Mouse (Mus musculus): ENCODE results near the gene Fbxo10. TPM values are rescaled to one million over a fixed set of nuclear protein-coding genes. Genes with fewer than 3 reads are reported as not detected.
A peak's percentile ranks its signal among the peaks of the same experiment; 100 is the strongest.
"Not testable (repeated sequence)": the region's sequence is repeated elsewhere in the genome, so short reads cannot be mapped to it uniquely, and the experiment has no call there.

The Fbxo10 gene
- polyA plus RNA-seq, 1 experiment from 2014 or later = 19.2 TPM

- ATAC-seq (ENCODE audit: low FRiP score, low read depth); H3K4me3 ChIP-seq; H3K27me3 ChIP-seq; H3K9me3 ChIP-seq; H3K4me2 ChIP-seq (replicated peaks); H3K27ac ChIP-seq; H3K9ac ChIP-seq: not testable (repeated sequence)
- H3K36me3 ChIP-seq = peaks cover 15% of the 10 kb centered on the region
- H3K4me1 ChIP-seq = peaks cover 24% of the 10 kb centered on the region
- 92% methylated on average over 4 of the region's 4 CpGs for WGBS
These were observed 3.4 kb downstream of the Fbxo10 start for GRCm38 (mm10) chr4:45081041-45081440.

DNA sequence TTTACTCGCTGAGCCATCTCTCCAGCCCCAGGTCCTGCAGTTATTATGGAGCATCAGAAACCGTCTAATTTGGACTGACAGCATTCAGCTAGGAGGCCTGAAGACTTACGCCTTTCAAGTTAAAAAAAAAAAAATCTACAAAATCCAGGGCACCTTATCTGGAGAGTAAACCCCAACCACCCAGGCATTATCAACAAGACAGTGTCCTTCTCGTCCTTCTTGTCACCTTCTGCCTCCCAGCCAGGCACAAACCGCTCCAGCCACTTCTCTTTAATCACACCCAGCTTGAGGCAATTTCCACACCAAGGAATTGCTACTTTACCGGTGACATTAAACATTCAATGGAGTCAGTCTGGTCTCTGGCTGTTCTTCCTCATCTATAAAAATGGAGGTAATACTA, 10.9 kb downstream of the Fbxo10 start:
- H3K36me3 ChIP-seq = peaks cover 12% of the 10 kb centered on the region
- WGBS = 61% methylated on average over 6 of the region's 6 CpGs
- no peak overlapping the region for H3K9ac ChIP-seq
- peaks cover 21% of the 10 kb centered on the region for H3K4me1 ChIP-seq
- no peak overlapping the region for H3K4me3 ChIP-seq
- no peak for ATAC-seq (ENCODE audit: low FRiP score, low read depth)
- no peaks in the 10 kb centered on the region for H3K9me3 ChIP-seq
- H3K27ac ChIP-seq = no peak overlapping the region
- H3K4me2 ChIP-seq (replicated peaks) = no peak overlapping the region
- no peaks in the 10 kb centered on the region for H3K27me3 ChIP-seq

GRCm38 (mm10) chr4:45072261-45072973, 12.0 kb downstream of the Fbxo10 start:
- Histone ChIP-seq H3K36me3 (peaks cover 6% of the 10 kb centered on the region; the same call in 1 of the 2 replicates), H3K4me2 (replicated peaks) (no peak overlapping the region), H3K4me3 (no peak overlapping the region), H3K9me3 (no peaks in the 10 kb centered on the region), H3K9ac (no peak overlapping the region), H3K4me1 (peaks cover 21% of the 10 kb centered on the region), H3K27ac (no peak overlapping the region), H3K27me3 (no peaks in the 10 kb centered on the region)
- WGBS = 69% methylated on average over 15 of the region's 15 CpGs
- no peak for ATAC-seq (ENCODE audit: low FRiP score, low read depth)

DNA sequence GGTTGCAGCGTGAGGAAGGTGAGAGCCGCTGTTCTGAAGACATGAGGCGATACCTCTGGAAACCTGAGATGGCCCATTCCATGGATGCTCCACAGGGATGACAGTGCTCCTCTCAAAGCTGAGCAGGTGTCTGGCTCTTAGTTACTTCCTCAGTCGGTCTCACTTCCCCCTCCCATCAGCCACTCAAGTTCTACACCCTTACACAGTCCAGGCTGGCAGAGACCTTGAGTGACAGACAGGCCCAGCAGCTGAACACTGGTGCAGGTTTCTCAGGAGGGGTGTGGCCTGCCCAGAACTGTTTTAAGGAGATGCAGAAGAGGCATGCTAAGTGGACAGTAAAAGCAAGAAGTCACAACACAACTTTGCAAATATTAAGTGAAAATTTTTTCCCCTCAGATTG, 16.7 kb downstream of the Fbxo10 start:
- H3K4me2 ChIP-seq (replicated peaks) = no peak overlapping the region
- peaks cover 6% of the 10 kb centered on the region; the same call in 1 of the 2 replicates for H3K36me3 ChIP-seq
- no peak overlapping the region for H3K27ac ChIP-seq
- WGBS = 84% methylated on average over 4 of the region's 4 CpGs
- no peaks in the 10 kb centered on the region for H3K9me3 ChIP-seq
- no peak overlapping the region for H3K4me3 ChIP-seq
- 0 out of 2 replicates have a peak, but pooled peaks have one; percentile 24 for ATAC-seq (ENCODE audit: low FRiP score, low read depth)
- H3K9ac ChIP-seq = no peak overlapping the region
- H3K27me3 ChIP-seq = no peaks in the 10 kb centered on the region
- H3K4me1 ChIP-seq = peaks cover 9% of the 10 kb centered on the region

- no peak for ATAC-seq (ENCODE audit: low FRiP score, low read depth)
These were observed 18.2 kb downstream of the Fbxo10 start for GRCm38 (mm10) chr4:45066036-45066730.

GRCm38 (mm10) chr4:45064577-45064976, 19.8 kb downstream of the Fbxo10 start:
- H3K9ac ChIP-seq = no peak overlapping the region
- H3K9me3 ChIP-seq = no peaks in the 10 kb centered on the region
- H3K4me3 ChIP-seq = no peak overlapping the region
- peaks cover 30% of the 10 kb centered on the region for H3K36me3 ChIP-seq
- H3K4me2 ChIP-seq (replicated peaks) = no peak overlapping the region
- 72% methylated on average over 2 of the region's 2 CpGs for WGBS
- H3K27ac ChIP-seq = no peak overlapping the region
- peaks cover 8% of the 10 kb centered on the region for H3K4me1 ChIP-seq
- no peak for ATAC-seq (ENCODE audit: low FRiP score, low read depth)
- H3K27me3 ChIP-seq = no peaks in the 10 kb centered on the region

More at GRCm38 (mm10) chr4:45066036-45066730, 18.2 kb downstream of the Fbxo10 start:
- H3K4me3 ChIP-seq = no peak overlapping the region
- H3K27me3 ChIP-seq = no peaks in the 10 kb centered on the region
- no peak overlapping the region for H3K4me2 ChIP-seq (replicated peaks)
- no peak overlapping the region for H3K27ac ChIP-seq
- H3K4me1 ChIP-seq = peaks cover 8% of the 10 kb centered on the region
- 23% methylated on average over 2 of the region's 2 CpGs for WGBS
- no peaks in the 10 kb centered on the region for H3K9me3 ChIP-seq
- peaks cover 14% of the 10 kb centered on the region for H3K36me3 ChIP-seq
- H3K9ac ChIP-seq = no peak overlapping the region

DNA sequence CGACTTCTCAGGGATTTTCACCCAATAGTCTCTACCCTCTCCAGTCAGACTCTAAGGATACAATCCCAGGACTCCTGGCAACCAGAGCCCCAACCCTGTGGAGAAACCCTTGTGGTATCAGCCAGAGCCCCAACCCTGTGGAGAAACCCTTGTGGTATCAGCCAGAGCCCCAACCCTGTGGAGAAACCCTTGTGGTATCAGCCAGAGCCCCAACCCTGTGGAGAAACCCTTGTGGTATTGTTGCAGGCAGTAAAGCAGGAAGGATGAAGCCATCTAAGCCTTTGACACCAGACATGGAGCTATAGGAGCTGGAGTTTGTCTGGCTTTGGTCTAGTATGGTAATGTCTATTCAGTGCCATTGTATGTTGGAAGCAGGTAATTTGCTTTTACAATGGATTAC, 20.6 kb downstream of the Fbxo10 start:
- H3K4me1 ChIP-seq; H3K27ac ChIP-seq; H3K9me3 ChIP-seq; H3K4me2 ChIP-seq (replicated peaks); H3K9ac ChIP-seq; H3K4me3 ChIP-seq; ATAC-seq (ENCODE audit: low FRiP score, low read depth); H3K27me3 ChIP-seq: not testable (repeated sequence)
- peaks cover 37% of the 10 kb centered on the region for H3K36me3 ChIP-seq
- WGBS = 82% methylated on average over 1 of the region's 1 CpGs

DNA sequence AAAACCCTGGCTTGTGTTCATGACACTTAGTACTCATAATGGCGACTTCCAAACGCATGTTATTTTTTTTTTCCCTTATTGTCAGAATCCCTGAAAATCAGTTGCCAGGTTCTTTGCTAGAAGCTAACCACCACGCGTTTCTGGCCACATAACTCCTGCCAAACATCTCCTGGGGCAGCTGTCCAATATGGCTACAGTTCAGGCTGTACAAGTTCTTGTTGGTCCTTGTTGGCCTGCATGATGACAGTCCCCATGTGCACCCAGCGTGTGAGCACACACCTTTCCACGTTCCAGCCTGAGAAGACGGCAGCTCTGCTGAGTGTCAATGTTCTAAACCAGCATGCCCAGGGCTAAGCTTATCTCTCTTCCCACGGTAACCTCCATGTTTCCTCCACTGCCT, 29.0 kb downstream of the Fbxo10 start:
- Histone ChIP-seq H3K9me3 (no peaks in the 10 kb centered on the region), H3K36me3 (peaks cover 58% of the 10 kb centered on the region), H3K9ac (no peak overlapping the region), H3K27ac (no peak overlapping the region), H3K4me2 (replicated peaks) (no peak overlapping the region), H3K4me3 (no peak overlapping the region), H3K4me1 (no peaks in the 10 kb centered on the region), H3K27me3 (no peaks in the 10 kb centered on the region)
- ATAC-seq (ENCODE audit: low FRiP score, low read depth) = no peak
- 88% methylated on average over 8 of the region's 8 CpGs for WGBS

GRCm38 (mm10) chr4:45054862-45055261, 29.5 kb downstream of the Fbxo10 start:
- ATAC-seq (ENCODE audit: low FRiP score, low read depth) = no peak

GRCm38 (mm10) chr4:45047956-45048355, 36.4 kb downstream of the Fbxo10 start:
- ATAC-seq (ENCODE audit: low FRiP score, low read depth) = no peak
- Histone ChIP-seq H3K9ac (no peak overlapping the region), H3K4me2 (replicated peaks) (no peak overlapping the region), H3K4me3 (no peak overlapping the region), H3K4me1 (no peaks in the 10 kb centered on the region), H3K36me3 (peaks cover 70% of the 10 kb centered on the region), H3K27ac (no peak overlapping the region), H3K9me3 (no peaks in the 10 kb centered on the region), H3K27me3 (no peaks in the 10 kb centered on the region)
- WGBS = 86% methylated on average over 9 of the region's 9 CpGs

More at GRCm38 (mm10) chr4:45054862-45055261, 29.5 kb downstream of the Fbxo10 start:
- no peak overlapping the region for H3K27ac ChIP-seq
- H3K9ac ChIP-seq = no peak overlapping the region
- peaks cover 53% of the 10 kb centered on the region for H3K36me3 ChIP-seq
- 56% methylated on average over 3 of the region's 3 CpGs for WGBS
- H3K4me3 ChIP-seq = no peak overlapping the region
- no peaks in the 10 kb centered on the region for H3K27me3 ChIP-seq
- H3K4me1 ChIP-seq = no peaks in the 10 kb centered on the region
- no peak overlapping the region for H3K4me2 ChIP-seq (replicated peaks)
- no peaks in the 10 kb centered on the region for H3K9me3 ChIP-seq

- WGBS = 88% methylated on average over 9 of the region's 9 CpGs
These were observed 37.0 kb downstream of the Fbxo10 start for GRCm38 (mm10) chr4:45047286-45047887.

DNA sequence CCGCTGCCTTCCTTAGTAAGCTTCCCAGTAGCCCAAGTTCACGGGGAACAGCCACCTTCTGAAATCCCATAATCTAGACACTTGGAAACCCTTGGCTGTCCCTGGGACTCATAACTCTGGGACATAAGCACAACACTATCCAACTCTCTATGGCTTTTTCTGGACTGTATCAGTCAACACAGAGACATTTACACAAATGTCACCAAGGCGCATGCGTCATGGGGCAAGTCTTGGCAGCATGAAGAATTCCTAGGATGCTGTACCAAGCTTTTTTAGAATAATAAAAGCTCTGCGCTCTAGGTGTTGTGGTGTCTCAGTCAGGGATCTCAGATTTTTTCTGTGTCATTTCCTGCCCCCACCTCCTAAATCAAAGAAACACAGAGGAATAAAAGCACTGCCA, 37.7 kb downstream of the Fbxo10 start:
- H3K4me2 ChIP-seq (replicated peaks) = no peak overlapping the region
- peaks cover 80% of the 10 kb centered on the region for H3K36me3 ChIP-seq
- no peaks in the 10 kb centered on the region for H3K27me3 ChIP-seq
- 93% methylated on average over 5 of the region's 5 CpGs for WGBS
- H3K4me1 ChIP-seq = no peaks in the 10 kb centered on the region
- no peak for ATAC-seq (ENCODE audit: low FRiP score, low read depth)
- no peak overlapping the region for H3K9ac ChIP-seq
- no peaks in the 10 kb centered on the region for H3K9me3 ChIP-seq
- H3K27ac ChIP-seq = no peak overlapping the region
- no peak overlapping the region for H3K4me3 ChIP-seq

More at GRCm38 (mm10) chr4:45047286-45047887, 37.0 kb downstream of the Fbxo10 start:
- H3K27ac ChIP-seq = no peak overlapping the region
- H3K27me3 ChIP-seq = no peaks in the 10 kb centered on the region
- H3K36me3 ChIP-seq = peaks cover 75% of the 10 kb centered on the region
- H3K4me1 ChIP-seq = no peaks in the 10 kb centered on the region
- H3K9me3 ChIP-seq = no peaks in the 10 kb centered on the region
- no peak overlapping the region for H3K4me3 ChIP-seq
- H3K4me2 ChIP-seq (replicated peaks) = no peak overlapping the region
- no peak overlapping the region for H3K9ac ChIP-seq
- no peak for ATAC-seq (ENCODE audit: low FRiP score, low read depth)

Measured in limb, embryonic 13.5 days (tissue).